Comparison of ENCODE assay signal across 8 mouse cellular contexts in genomic region chr7:145283487-145284187, GRCm38 (mm10). TPM values are rescaled to one million over a fixed set of nuclear protein-coding genes. Genes with fewer than 3 reads are reported as not detected.
DNase-seq lines count a peak whose midpoint lies in the region; ATAC-seq and TF ChIP-seq lines count a peak whose summit lies in the region.

Gene Tpcn2 (minus strand): TSS chr7:145284011.

- peaks cover 18% of the 10 kb centered on the region for H3K4me1 ChIP-seq in hindbrain, embryonic 13.5 days (replicated peaks)

- H3K27ac ChIP-seq in hindbrain, embryonic 13.5 days: no peak within 1 kb of the TSS

- H3K9ac ChIP-seq in hindbrain, embryonic 13.5 days: peak within 1 kb of the TSS; percentile 68

- peak; percentile 86 for ATAC-seq in Patski
- peak; percentile 92 for ATAC-seq in hindbrain, embryonic 13.5 days (ENCODE audit: low FRiP score)

- peak within 1 kb of the TSS; percentile 49 for H3K4me3 ChIP-seq in hindbrain, embryonic 13.5 days

- H3K9me3 ChIP-seq in hindbrain, embryonic 13.5 days: no peaks in the 10 kb centered on the region

- in situ Hi-C loops in Patski (cut with MboI; ENCODE audit: low pct_unique_long_range_greater_than_20kb): no loop called here

- 5% methylated on average over 18 of the region's 18 CpGs for WGBS in hindbrain, embryonic 13.5 days

- H3K36me3 ChIP-seq in hindbrain, embryonic 13.5 days: peaks cover 15% of the 10 kb centered on the region

- CTCF ChIA-PET in Patski (lab: Charles Lee): interaction anchor here (0.9 to 2.1 kb wide), 8 partner anchors 8 to 56 kb away, joined by 3 to 9 read pairs (median 4); no protein-coding TSS in a partner anchor

- POLR2A ChIA-PET in Patski (lab: Charles Lee): interaction anchor here (0.7 to 1.1 kb wide), 2 partner anchors 15 to 43 kb away, joined by 3 read pairs; no protein-coding TSS in a partner anchor

- TF ChIP-seq CTCF in Patski (IDR thresholded peaks at IDR 0.05): no peak

- no peaks in the 10 kb centered on the region for H3K27me3 ChIP-seq in Patski
- no peaks in the 10 kb centered on the region for H3K27me3 ChIP-seq in hindbrain, embryonic 13.5 days

- H3K4me2 ChIP-seq in hindbrain, embryonic 13.5 days: peak within 1 kb of the TSS; percentile 65

- DNase-seq in Patski (ENCODE audit: low read depth, low spot score): no peak
- peak; percentile 95 to 96 for DNase-seq in cerebellum, postnatal 14 days
- peak; percentile 84 to 92 for DNase-seq in frontal cortex, postnatal 14 days (ENCODE audit: low spot score in 2 of 2)
- DNase-seq in layer of hippocampus, postnatal 25 days (ENCODE audit: extremely low spot score in 1 of 2, low spot score in 1 of 2): peak; percentile 72 to 78
- DNase-seq in lung, postnatal 25 days (ENCODE audit: low spot score): peak; percentile 96
- DNase-seq in retina, embryonic 14.5 days (ENCODE audit: low spot score): peak; percentile 98
- DNase-seq in thymus, postnatal 4 days: peak; percentile 92

RNA-seq across cellular contexts. Expression of gene Tpcn2, which starts in this region (rescaled TPM):
- polyA plus RNA-seq in Patski (2021): 18.6 TPM
- polyA plus RNA-seq in hindbrain, embryonic 13.5 days (2015; fragmentation: Nextera tagmentation; extraction: Ambion mirVana): 3.3 TPM in 2 replicates
- 1 to 10 TPM; 4.0 to 5.8 TPM for total RNA-seq in layer of hippocampus, postnatal 25 days (2021)
